Mouse (Mus musculus) embryo, embryonic 9.5 days (tissue): ENCODE results near the gene Ric1.

Source experiments
- DNase-seq: peaks from one replicate; pipeline ENCODE4 v3.0.0-alpha.2; 2017; ENCODE audit errors: extremely low spot score

Gene Ric1

GRCm38 (mm10) chr19:29521637-29522435, at the start of gene Ric1:
TSS of gene Ric1 (plus strand) at chr19:29522282.
- DNase-seq, result peak; percentile 92

- DNase-seq, result no peak
Observed at GRCm38 (mm10) chr19:29472424-29472823, 49.7 kb upstream of the Ric1 start.

- no peak for DNase-seq
Observed at GRCm38 (mm10) chr19:29472946-29473345, 49.1 kb upstream of the Ric1 start.

GRCm38 (mm10) chr19:29474803-29475202, 47.3 kb upstream of the Ric1 start:
- DNase-seq, result no peak

GRCm38 (mm10) chr19:29475210-29475620, 46.9 kb upstream of the Ric1 start:
- DNase-seq, result no peak

DNA sequence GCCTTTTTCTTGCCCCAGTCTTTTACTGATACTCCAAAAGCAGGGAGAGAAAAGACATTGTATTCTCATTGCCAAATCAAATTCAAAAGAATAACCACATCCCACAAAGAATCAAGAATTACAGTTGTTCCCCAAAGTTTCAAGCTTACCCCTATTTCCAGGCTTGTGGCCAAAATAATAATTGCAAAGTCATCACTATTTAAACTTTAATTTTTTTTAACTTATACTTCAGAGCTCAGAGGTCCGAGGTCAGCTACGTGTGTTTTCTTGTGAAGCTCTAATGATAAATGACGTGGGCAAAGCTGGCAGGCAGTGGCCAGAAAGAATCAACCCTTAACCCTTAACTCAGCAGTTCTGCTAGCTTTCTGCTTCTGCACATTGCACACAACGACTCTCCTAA, 43.5 kb upstream of the Ric1 start:
- no peak for DNase-seq

DNA sequence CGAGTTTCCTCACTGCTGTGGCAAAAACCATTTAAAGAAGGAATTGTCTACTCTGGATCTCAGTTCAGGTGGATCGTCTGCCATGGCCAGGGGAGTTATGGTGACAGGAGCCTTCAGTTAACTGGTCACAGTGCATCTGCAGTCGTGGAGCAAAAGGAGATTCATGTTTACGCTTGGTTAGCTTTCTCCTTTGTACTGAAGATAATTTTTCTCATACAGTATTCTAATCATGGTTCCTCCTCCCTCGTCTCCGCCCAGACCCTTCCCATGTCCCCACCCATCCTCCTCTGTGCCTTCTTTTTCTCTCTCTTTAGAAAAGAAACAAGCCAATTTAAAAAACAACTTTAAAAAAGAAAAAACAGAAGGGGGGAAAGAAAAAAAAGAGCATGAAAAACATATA, 40.5 kb upstream of the Ric1 start:
- DNase-seq, result no peak

- DNase-seq, result no peak
Observed at GRCm38 (mm10) chr19:29482148-29482547, 39.9 kb upstream of the Ric1 start.

- DNase-seq, result no peak
Observed at GRCm38 (mm10) chr19:29482637-29483036, 39.4 kb upstream of the Ric1 start.

GRCm38 (mm10) chr19:29483386-29483785, 38.7 kb upstream of the Ric1 start:
- no peak for DNase-seq

- no peak for DNase-seq
Observed at GRCm38 (mm10) chr19:29484537-29484936, 37.5 kb upstream of the Ric1 start.

- DNase-seq, result no peak
Observed at GRCm38 (mm10) chr19:29485257-29485948, 36.7 kb upstream of the Ric1 start.

GRCm38 (mm10) chr19:29486545-29487206, 35.4 kb upstream of the Ric1 start:
- no peak for DNase-seq

DNA sequence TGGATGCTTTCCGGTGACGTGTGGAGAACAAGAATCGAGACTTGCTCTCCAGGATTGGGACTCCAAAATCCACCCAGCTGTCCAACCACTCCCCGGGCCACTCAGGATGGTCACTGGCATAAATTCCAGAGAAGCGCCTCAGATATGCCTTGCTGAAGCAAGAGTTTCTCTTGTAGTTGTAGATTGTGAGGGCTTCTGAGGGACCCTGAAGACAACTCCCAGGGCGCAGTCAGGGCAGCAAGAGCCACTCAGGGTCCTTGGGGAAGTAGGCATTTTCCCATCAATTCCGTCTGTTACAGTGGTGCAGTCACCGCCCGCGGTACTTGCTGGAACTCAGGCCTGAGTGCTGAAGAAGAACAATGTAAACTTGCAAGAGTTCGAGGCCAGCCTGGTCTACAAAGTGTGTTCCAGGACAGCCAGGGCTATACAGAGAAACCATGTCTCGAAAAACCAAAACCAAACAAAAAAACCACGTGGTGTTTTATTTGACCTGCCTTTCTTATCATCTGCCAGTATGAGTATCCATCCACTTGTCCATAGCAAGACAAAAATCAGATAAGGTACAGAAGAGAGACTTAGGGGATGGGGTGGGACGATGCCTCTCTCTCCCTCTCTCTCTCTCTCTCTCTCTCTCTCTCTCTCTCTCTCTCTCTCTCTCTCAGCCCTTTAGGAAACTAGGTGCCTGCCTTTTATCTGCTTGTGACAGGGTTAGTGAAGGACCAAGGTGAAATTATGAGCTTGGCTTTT, 34.6 kb upstream of the Ric1 start:
- no peak for DNase-seq

- no peak for DNase-seq
Observed at GRCm38 (mm10) chr19:29488073-29488390, 34.0 kb upstream of the Ric1 start.

- no peak for DNase-seq
Observed at GRCm38 (mm10) chr19:29488420-29488819, 33.7 kb upstream of the Ric1 start.

DNA sequence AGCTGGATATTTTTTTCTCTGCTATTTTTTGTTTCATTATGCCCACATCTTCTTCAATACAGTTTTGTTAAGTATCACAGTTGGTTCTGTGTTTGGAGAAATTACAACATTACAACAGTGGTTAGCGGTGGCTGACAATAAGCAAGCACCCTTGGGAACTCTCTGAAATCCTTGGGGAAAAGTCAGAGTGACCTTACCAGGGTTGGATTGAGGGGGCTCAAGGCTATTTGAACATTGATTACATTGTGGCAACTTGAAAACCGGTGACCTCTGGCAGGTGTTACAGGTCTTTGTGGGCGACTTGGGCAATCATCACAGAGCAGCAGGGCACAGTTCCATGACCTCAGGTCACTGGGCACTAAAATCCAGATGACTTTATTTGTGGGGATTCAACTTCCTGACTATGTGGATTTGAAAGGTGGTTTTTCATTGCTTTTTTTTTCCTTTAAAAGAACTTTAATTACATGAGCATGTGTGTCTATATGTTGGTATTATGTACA, 32.2 kb upstream of the Ric1 start:
- DNase-seq, result no peak

DNA sequence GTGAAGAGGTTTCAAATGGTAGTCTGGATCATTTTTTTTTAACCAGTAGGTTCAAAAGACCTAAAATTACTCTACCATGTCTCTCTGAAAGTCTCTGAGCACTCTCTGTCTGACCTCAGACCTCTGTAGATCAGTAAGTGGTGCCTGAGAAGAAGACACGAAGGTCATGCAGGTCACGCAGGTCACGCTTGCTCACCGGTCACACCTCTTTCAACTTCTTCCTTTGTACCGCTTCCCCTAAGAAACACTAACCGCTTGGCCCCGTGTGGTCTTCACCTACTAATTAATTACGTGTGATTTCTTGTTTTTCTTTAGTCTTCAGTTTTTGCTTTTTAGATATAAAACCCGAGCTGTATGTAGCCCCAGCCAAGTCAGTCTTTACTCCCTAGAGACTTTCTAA, 30.6 kb upstream of the Ric1 start:
- DNase-seq, result no peak

DNA sequence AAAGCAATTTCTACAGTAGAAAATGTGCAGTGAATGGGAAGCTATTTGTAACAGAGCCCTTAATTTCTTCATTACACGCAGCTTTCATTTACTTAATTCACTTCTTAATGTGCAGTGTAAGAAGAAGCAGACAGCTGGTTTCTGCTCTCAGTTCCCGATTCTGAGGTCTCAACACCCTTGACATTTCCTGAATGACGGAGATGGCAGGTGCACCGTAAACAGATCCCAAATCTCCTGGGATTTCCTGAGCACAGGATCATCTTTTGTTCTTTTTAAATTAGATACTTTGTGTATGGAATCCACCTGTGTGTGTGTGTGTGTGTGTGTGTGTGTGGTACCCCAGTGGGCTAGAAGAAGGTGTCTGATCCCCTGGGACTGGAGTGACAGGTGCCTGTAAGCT, 27.6 kb upstream of the Ric1 start:
- DNase-seq, result no peak

DNA sequence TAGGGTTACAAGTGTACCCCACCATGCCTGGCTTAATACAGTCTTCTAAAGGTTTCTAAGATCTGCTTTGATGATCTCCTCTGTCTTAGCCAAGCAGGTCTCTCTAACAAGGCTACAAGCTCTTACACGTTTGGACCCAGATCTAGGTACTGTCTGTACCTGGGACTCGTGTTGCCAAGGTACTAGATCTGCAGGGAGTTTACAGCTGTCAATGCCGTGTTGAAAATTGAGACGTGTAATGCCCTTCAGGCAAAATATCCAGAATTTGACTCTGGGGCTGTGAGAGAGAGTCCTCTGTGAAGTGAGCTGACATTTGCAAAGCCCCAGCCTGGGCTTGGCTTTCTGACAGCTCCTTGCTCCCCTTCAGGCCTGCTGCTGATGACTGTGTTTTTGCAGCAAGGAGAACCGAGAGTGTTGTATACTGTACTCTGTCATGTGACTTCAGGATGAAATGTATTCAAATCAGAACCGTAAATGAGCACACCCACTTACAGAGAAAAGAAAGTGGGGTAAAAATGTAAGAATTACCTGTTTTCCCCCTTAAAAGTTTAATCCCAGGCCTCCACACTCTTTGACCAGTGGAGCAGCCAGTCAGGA, 26.0 kb upstream of the Ric1 start:
- DNase-seq, result no peak

DNA sequence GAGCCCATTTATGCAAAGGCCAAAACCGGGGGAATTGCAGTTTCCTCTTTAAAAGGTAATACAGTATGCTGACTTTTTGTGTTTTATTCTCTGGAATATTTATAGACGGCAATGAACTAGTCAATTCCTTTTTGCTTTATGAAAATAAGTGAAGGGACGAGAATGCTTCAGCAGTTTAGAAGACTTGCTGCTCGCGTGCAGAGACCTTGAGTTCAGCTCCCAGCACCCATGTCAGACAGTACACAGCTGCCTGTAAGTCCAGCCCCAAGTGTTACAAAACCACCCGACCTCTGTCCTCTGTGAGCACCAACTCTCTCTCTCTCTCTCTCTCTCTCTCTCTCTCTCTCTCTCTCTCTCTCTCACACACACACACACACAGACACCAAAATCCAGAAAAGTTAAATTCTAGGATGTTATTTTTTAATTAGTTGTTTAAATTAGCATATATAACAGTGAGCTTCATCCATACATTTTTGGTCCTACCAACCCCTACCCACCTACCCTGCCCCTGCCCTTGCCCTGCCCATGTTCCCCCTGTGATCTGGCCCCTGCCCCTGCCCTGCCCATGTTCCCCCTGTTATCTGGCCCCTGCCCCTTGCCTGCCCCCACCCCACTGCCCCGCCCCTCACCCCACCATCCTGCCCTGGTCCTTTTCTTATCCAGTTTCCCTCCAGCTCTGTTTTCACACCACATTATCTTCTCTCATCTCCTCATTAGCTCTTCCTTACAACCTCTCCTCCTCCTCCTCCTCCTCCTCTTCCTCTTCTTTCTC, 25.1 kb upstream of the Ric1 start:
- DNase-seq, result no peak
